Mouse (Mus musculus) urinary bladder, adult 18-20 months (tissue): ENCODE results near the gene Sdf4.

Experiments
- DNase-seq, 2 experiments: peaks; one replicate each; pipeline ENCODE4 v3.0.0; 2022; ENCODE audit warnings: low spot score in 2 of 2, mixed read lengths in 2 of 2

Sdf4 gene

DNA sequence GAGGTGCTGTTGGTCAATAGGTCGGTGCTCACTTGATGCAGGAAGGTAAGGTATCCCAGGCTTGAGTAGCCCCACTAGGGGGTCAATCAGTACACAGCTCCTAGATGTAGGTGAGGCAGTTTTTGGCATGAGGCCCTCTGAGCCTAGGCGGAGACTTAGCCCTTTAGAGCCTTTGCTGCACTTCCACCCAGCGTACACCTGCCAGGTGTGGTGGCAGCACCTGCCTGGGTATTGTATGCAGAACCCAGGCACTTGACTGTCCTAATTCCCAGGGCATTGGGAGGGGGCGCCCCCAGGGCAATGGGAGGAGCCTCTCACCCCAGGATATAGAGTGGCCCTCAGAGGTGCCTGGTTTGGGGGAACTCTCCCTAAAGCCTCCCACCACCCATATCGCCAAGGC, 62.5 kb downstream of the Sdf4 start:
- DNase-seq, result no peak

GRCm38 (mm10) chr4:156057702-156058101, 65.0 kb downstream of the Sdf4 start:
- DNase-seq, result no peak

DNA sequence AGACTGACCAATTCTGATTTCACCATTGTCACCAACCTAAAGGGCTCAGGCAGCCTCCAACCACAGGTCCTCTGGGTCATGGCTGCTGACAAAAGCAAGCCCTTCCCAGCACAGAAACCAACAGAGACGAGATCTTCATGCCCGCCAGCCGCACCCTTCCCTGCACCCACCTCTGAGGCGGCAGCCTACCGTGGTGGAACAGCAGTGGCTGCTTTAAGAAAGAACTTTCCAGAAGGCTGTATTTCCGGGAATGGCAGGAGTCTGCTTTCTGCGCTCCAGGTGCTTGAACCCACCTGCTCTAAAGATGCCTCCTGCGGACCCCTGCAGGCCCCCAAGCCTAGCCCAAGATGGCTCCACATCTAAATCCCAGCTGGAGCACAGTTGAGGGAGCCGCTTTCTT, 66.2 kb downstream of the Sdf4 start:
- DNase-seq, result no peak

- peak; percentile 69 to 82 for DNase-seq
Observed at GRCm38 (mm10) chr4:156059261-156059660, 66.6 kb downstream of the Sdf4 start, which contains the start of gene Ttll10. Ttll10 (minus strand) TSS chr4:156059414.

DNA sequence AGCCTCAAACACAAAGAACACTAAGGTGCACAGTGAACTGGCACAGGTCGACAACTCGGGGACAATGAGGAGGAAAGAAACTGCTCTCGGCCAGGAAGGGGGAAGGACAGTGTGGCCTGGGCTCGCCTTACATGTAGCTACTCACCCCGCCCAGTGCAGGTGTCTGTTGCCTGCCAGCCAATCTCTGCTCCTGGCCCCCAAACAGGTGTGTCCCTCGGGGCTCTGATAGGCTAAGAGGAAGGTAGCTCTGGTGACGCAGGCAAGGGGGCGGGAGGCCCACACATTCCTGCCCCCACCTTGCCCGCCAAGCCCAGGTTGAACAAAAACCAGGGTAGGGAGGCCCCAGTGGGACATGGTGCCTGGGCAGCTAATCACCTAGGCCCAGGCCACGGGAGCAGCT, 67.0 kb downstream of the Sdf4 start:
- DNase-seq, result peak; percentile 69 to 86
